Mouse (Mus musculus) ES-E14 (cell line): ENCODE data around the gene Ccr8.

Experiments used
- CHD2 ChIP-seq: IDR thresholded peaks from 2 replicates; pipeline ENCODE4 v1.6.1; 2014; ENCODE audit warnings: mild to moderate bottlenecking, low read depth, low read length, inconsistent platforms
- HCFC1 ChIP-seq: IDR thresholded peaks from 2 replicates; pipeline ENCODE4 v1.6.1; 2012; ENCODE audit warnings: low read length, inconsistent platforms, borderline replicate concordance; ENCODE audit not compliant: insufficient read depth
- MAFK ChIP-seq: IDR thresholded peaks from 2 replicates; pipeline ENCODE4 v1.6.1; 2014; ENCODE audit warnings: mild to moderate bottlenecking, low read depth, low read length, inconsistent platforms; ENCODE audit not compliant: insufficient read depth
- ZC3H11A ChIP-seq: IDR thresholded peaks from 2 replicates; pipeline ENCODE4 v1.6.1; 2012; ENCODE audit warnings: low read depth, mild to moderate bottlenecking, inconsistent platforms, low read length, borderline replicate concordance
- ZNF384 ChIP-seq: IDR thresholded peaks from 2 replicates; pipeline ENCODE4 v1.6.1; 2012; ENCODE audit warnings: low read depth, low read length, inconsistent platforms

GRCm38 (mm10) chr9:120064317-120064716 lies 27.6 kb upstream of the Ccr8 start:
- TF ChIP-seq CHD2 (no peak), HCFC1 (no peak), ZNF384 (no peak), MAFK (no peak), ZC3H11A (no peak)
